Mouse (Mus musculus) stomach, embryonic 15.5 days (tissue): Measurements from ENCODE around the gene Msi2. TPM values are rescaled to one million over a fixed set of nuclear protein-coding genes. Genes with fewer than 3 reads are reported as not detected.
A peak's percentile ranks its signal among the peaks of the same experiment; 100 is the strongest.

ENCODE experiments used
- ATAC-seq: fragments of 200-750 bp; cut with Nextera tagmentation; 2 replicates; pipeline ENCODE4 v1.8.0; 2017; ENCODE audit warnings: low read depth, moderate number of reproducible peaks, moderate TSS enrichment; ENCODE audit not compliant: insufficient read depth, low FRiP score
- H3K27ac ChIP-seq: fragments of 300-500 bp; sonication (generic); 2 replicates; pipeline ENCODE4 v1.5.1; 2015; ENCODE audit warnings: mild to moderate bottlenecking, inconsistent platforms
- H3K27me3 ChIP-seq: fragments of 300-500 bp; sonication (generic); replicated peaks from 2 replicates; pipeline ENCODE4 v1.6.1; 2015; ENCODE audit warnings: inconsistent platforms
- H3K36me3 ChIP-seq: fragments of 300-500 bp; sonication (generic); 2 replicates; pipeline ENCODE4 v1.6.1; 2015; ENCODE audit warnings: inconsistent platforms
- H3K4me1 ChIP-seq: fragments of 300-500 bp; sonication (generic); 2 replicates; pipeline ENCODE4 v1.6.1; 2015; ENCODE audit warnings: inconsistent platforms
- H3K4me2 ChIP-seq: fragments of 300-500 bp; sonication (generic); 2 replicates; pipeline ENCODE4 v1.6.1; 2015; ENCODE audit warnings: mild to moderate bottlenecking, inconsistent platforms
- H3K4me3 ChIP-seq: fragments of 300-500 bp; sonication (generic); replicated peaks from 2 replicates; pipeline ENCODE4 v1.5.1; 2015; ENCODE audit warnings: inconsistent platforms
- H3K9ac ChIP-seq: fragments of 300-500 bp; sonication (generic); 2 replicates; pipeline ENCODE4 v1.6.1; 2015; ENCODE audit warnings: inconsistent platforms
- H3K9me3 ChIP-seq: fragments of 300-500 bp; sonication (generic); 2 replicates; pipeline ENCODE4 v1.6.1; 2016; ENCODE audit warnings: inconsistent platforms
- WGBS: fragments of 180-500 bp; shearing (Covaris S2); methylation state at CpG from one replicate; pipeline ENCODE4 v1.1.7; 2015; 5-methylcytosine and 5-hydroxymethylcytosine counted together
- polyA plus RNA-seq: library from polyadenylated mRNA; unstranded; fragments of >200 nt; fragmentation: Nextera tagmentation; extraction: Ambion mirVana; gene quantifications from 2 replicates; pipeline ENCODE4 v1.2.1, GENCODE M21; 2015

Gene Msi2
- polyA plus RNA-seq, 1 experiment from 2014 or later: 13.7 TPM

- Histone ChIP-seq H3K4me2 (no peak overlapping the region), H3K4me3 (no peak overlapping the region), H3K4me1 (peaks cover 24% of the 10 kb centered on the region), H3K27ac (peak overlapping the region; percentile 51; the same call in 1 of the 2 replicates), H3K27me3 (no peaks in the 10 kb centered on the region), H3K36me3 (no peaks in the 10 kb centered on the region; the same call in 1 of the 2 replicates), H3K9me3 (no peaks in the 10 kb centered on the region), H3K9ac (no peak overlapping the region)
- peak; percentile 34; the same call in 1 of the 2 replicates for ATAC-seq
- 16% methylated on average over 8 of the region's 8 CpGs for WGBS
These were observed 124.3 kb downstream of the Msi2 start for GRCm38 (mm10) chr11:88594010-88594409.

- Histone ChIP-seq H3K4me3 (no peak overlapping the region), H3K4me1 (peaks cover 33% of the 10 kb centered on the region), H3K36me3 (peaks cover 4% of the 10 kb centered on the region; the same call in 1 of the 2 replicates), H3K9me3 (no peaks in the 10 kb centered on the region), H3K9ac (no peak overlapping the region), H3K27me3 (no peaks in the 10 kb centered on the region), H3K4me2 (no peak overlapping the region), H3K27ac (no peak overlapping the region)
- ATAC-seq: no peak
- 93% methylated on average over 8 of the region's 8 CpGs for WGBS
These were observed 126.2 kb downstream of the Msi2 start for GRCm38 (mm10) chr11:88592099-88592498.

GRCm38 (mm10) chr11:88590647-88591046 lies 127.7 kb downstream of the Msi2 start:
- H3K27ac ChIP-seq: no peak overlapping the region
- ATAC-seq: no peak
- H3K36me3 ChIP-seq: peaks cover 4% of the 10 kb centered on the region; the same call in 1 of the 2 replicates
- WGBS: 64% methylated on average over 5 of the region's 5 CpGs
- no peak overlapping the region for H3K9ac ChIP-seq
- no peaks in the 10 kb centered on the region for H3K27me3 ChIP-seq
- H3K4me2 ChIP-seq: no peak overlapping the region
- H3K9me3 ChIP-seq: no peaks in the 10 kb centered on the region
- peaks cover 31% of the 10 kb centered on the region for H3K4me1 ChIP-seq
- no peak overlapping the region for H3K4me3 ChIP-seq

- no peak overlapping the region for H3K27ac ChIP-seq
- WGBS: 86% methylated on average over 6 of the region's 6 CpGs
- peaks cover 33% of the 10 kb centered on the region for H3K4me1 ChIP-seq
These were observed 128.7 kb downstream of the Msi2 start for GRCm38 (mm10) chr11:88589641-88590040.

GRCm38 (mm10) chr11:88588688-88589210 lies 129.6 kb downstream of the Msi2 start:
- no peak overlapping the region for H3K4me2 ChIP-seq
- 86% methylated on average over 9 of the region's 9 CpGs for WGBS
- peaks cover 38% of the 10 kb centered on the region for H3K4me1 ChIP-seq
- peaks cover 4% of the 10 kb centered on the region; the same call in 1 of the 2 replicates for H3K36me3 ChIP-seq
- H3K27me3 ChIP-seq: no peaks in the 10 kb centered on the region
- no peak overlapping the region for H3K9ac ChIP-seq
- no peak overlapping the region for H3K27ac ChIP-seq
- ATAC-seq: no peak
- H3K9me3 ChIP-seq: no peaks in the 10 kb centered on the region
- H3K4me3 ChIP-seq: no peak overlapping the region

More at GRCm38 (mm10) chr11:88589641-88590040, 128.7 kb downstream of the Msi2 start:
- Histone ChIP-seq H3K36me3 (peaks cover 4% of the 10 kb centered on the region; the same call in 1 of the 2 replicates), H3K9me3 (no peaks in the 10 kb centered on the region), H3K4me3 (no peak overlapping the region), H3K4me2 (no peak overlapping the region), H3K27me3 (no peaks in the 10 kb centered on the region), H3K9ac (no peak overlapping the region)
- ATAC-seq: no peak

GRCm38 (mm10) chr11:88587710-88588109 lies 130.6 kb downstream of the Msi2 start:
- no peak for ATAC-seq
- Histone ChIP-seq H3K9ac (no peak overlapping the region), H3K36me3 (peaks cover 4% of the 10 kb centered on the region; the same call in 1 of the 2 replicates), H3K4me2 (no peak overlapping the region), H3K27ac (no peak overlapping the region), H3K9me3 (no peaks in the 10 kb centered on the region), H3K27me3 (no peaks in the 10 kb centered on the region), H3K4me3 (no peak overlapping the region), H3K4me1 (peaks cover 48% of the 10 kb centered on the region)
- 74% methylated on average over 5 of the region's 5 CpGs for WGBS

- H3K27me3 ChIP-seq: no peaks in the 10 kb centered on the region
- H3K27ac ChIP-seq: no peak overlapping the region; the same call in 1 of the 2 replicates
- 63% methylated on average over 2 of the region's 2 CpGs for WGBS
These were observed 132.4 kb downstream of the Msi2 start for GRCm38 (mm10) chr11:88585880-88586279.

GRCm38 (mm10) chr11:88585171-88585632 lies 133.1 kb downstream of the Msi2 start:
- H3K4me1 ChIP-seq: peaks cover 53% of the 10 kb centered on the region
- no peaks in the 10 kb centered on the region for H3K9me3 ChIP-seq
- H3K4me2 ChIP-seq: no peak overlapping the region
- H3K27me3 ChIP-seq: no peaks in the 10 kb centered on the region
- H3K4me3 ChIP-seq: no peak overlapping the region
- H3K36me3 ChIP-seq: peaks cover 4% of the 10 kb centered on the region; the same call in 1 of the 2 replicates
- 40% methylated on average over 10 of the region's 10 CpGs for WGBS
- no peak for ATAC-seq
- 0 out of 2 replicates have a peak overlapping the region, but pooled peaks have one; percentile 28 for H3K27ac ChIP-seq
- H3K9ac ChIP-seq: no peak overlapping the region

More at GRCm38 (mm10) chr11:88585880-88586279, 132.4 kb downstream of the Msi2 start:
- Histone ChIP-seq H3K4me1 (peaks cover 56% of the 10 kb centered on the region), H3K4me3 (no peak overlapping the region), H3K9ac (no peak overlapping the region), H3K9me3 (no peaks in the 10 kb centered on the region), H3K36me3 (peaks cover 4% of the 10 kb centered on the region; the same call in 1 of the 2 replicates), H3K4me2 (no peak overlapping the region)
- no peak for ATAC-seq

- peak overlapping the region; percentile 60 for H3K27ac ChIP-seq
- no peak overlapping the region for H3K4me3 ChIP-seq
- H3K9ac ChIP-seq: no peak overlapping the region
- 27% methylated on average over 6 of the region's 6 CpGs for whole genome bisulfite sequencing
- H3K4me1 ChIP-seq: peaks cover 49% of the 10 kb centered on the region
- H3K4me2 ChIP-seq: no peak overlapping the region
- no peaks in the 10 kb centered on the region for H3K27me3 ChIP-seq
- H3K9me3 ChIP-seq: no peaks in the 10 kb centered on the region
- 0 out of 2 replicates have a peak, but pooled peaks cover 4% of the 10 kb centered on the region for H3K36me3 ChIP-seq
- no peak for ATAC-seq
These were observed 134.4 kb downstream of the Msi2 start for GRCm38 (mm10) chr11:88583866-88584265.

- no peaks in the 10 kb centered on the region for H3K9me3 ChIP-seq
- 0 out of 2 replicates have a peak, but pooled peaks cover 1% of the 10 kb centered on the region for H3K36me3 ChIP-seq
- H3K4me2 ChIP-seq: peak overlapping the region; percentile 36; the same call in 1 of the 2 replicates
- H3K4me1 ChIP-seq: peaks cover 48% of the 10 kb centered on the region
- WGBS: 14% methylated on average over 8 of the region's 8 CpGs
- H3K27ac ChIP-seq: peak overlapping the region; percentile 60
- no peaks in the 10 kb centered on the region for H3K27me3 ChIP-seq
- no peak overlapping the region for H3K4me3 ChIP-seq
- no peak for ATAC-seq
- no peak overlapping the region for H3K9ac ChIP-seq
These were observed 135.0 kb downstream of the Msi2 start for GRCm38 (mm10) chr11:88583259-88583833.

- WGBS: 9% methylated on average over 7 of the region's 7 CpGs
- H3K9ac ChIP-seq: no peak overlapping the region
These were observed 135.5 kb downstream of the Msi2 start for GRCm38 (mm10) chr11:88582781-88583180.

More at GRCm38 (mm10) chr11:88582781-88583180, 135.5 kb downstream of the Msi2 start:
- Histone ChIP-seq H3K4me1 (peaks cover 43% of the 10 kb centered on the region), H3K36me3 (no peaks in the 10 kb centered on the region), H3K27me3 (no peaks in the 10 kb centered on the region), H3K4me3 (no peak overlapping the region), H3K27ac (peak overlapping the region; percentile 60), H3K9me3 (no peaks in the 10 kb centered on the region), H3K4me2 (peak overlapping the region; percentile 36; the same call in 1 of the 2 replicates)
- ATAC-seq: no peak
